Mouse (Mus musculus) forebrain, embryonic 14.5 days (tissue): ENCODE results near the gene Trub2. TPM values are rescaled to one million over a fixed set of nuclear protein-coding genes. Genes with fewer than 3 reads are reported as not detected.

ENCODE experiments used
- ATAC-seq: fragments of 200-750 bp; cut with Nextera tagmentation; 2 replicates; pipeline ENCODE4 v1.8.0; 2017; ENCODE audit warnings: mild to moderate bottlenecking, moderate library complexity
- DNase-seq: peaks from one replicate; pipeline ENCODE4 v3.0.0-alpha.2; 2015; ENCODE audit warnings: low spot score
- H3K27ac ChIP-seq: fragments of 300-500 bp; sonication (generic); 2 replicates; pipeline ENCODE4 v1.5.1; 2014; ENCODE audit warnings: low read depth, mild to moderate bottlenecking, control low read depth, low read length, moderate library complexity
- H3K27me3 ChIP-seq: fragments of 300-500 bp; sonication (generic); replicated peaks from 2 replicates; pipeline ENCODE4 v1.6.1; 2014; ENCODE audit warnings: low read length, control low read depth, mixed read lengths; ENCODE audit not compliant: control insufficient read depth, insufficient read depth
- H3K36me3 ChIP-seq: fragments of 300-500 bp; sonication (generic); 2 replicates; pipeline ENCODE4 v1.6.1; 2014; ENCODE audit warnings: low read length, control low read depth; ENCODE audit not compliant: control insufficient read depth, insufficient read depth
- H3K4me1 ChIP-seq: fragments of 300-500 bp; sonication (generic); 2 replicates; pipeline ENCODE4 v1.6.1; 2014; ENCODE audit warnings: antibody characterized with exemption, low read length, control low read depth; ENCODE audit not compliant: control insufficient read depth, insufficient read depth
- H3K4me2 ChIP-seq: fragments of 300-500 bp; sonication (generic); 2 replicates; pipeline ENCODE4 v1.6.1; 2014; ENCODE audit warnings: mild to moderate bottlenecking, control low read depth, low read length
- H3K4me3 ChIP-seq: fragments of 300-500 bp; sonication (generic); 2 replicates; pipeline ENCODE4 v1.5.1; 2014; ENCODE audit warnings: low read depth, low read length, control low read depth
- H3K9ac ChIP-seq: fragments of 300-500 bp; sonication (generic); 2 replicates; pipeline ENCODE4 v1.6.1; 2014; ENCODE audit warnings: mild to moderate bottlenecking, low read length, control low read depth, moderate library complexity
- H3K9me3 ChIP-seq: fragments of 300-500 bp; sonication (generic); replicated peaks from 2 replicates; pipeline ENCODE4 v1.6.1; 2016; ENCODE audit warnings: low read length, control low read depth, mixed read lengths; ENCODE audit not compliant: control insufficient read depth
- WGBS: fragments of 180-500 bp; shearing (Covaris S2); extraction: QIAGEN DNeasy Blood & Tissue Kit; methylation state at CpG from one replicate; pipeline ENCODE4 v1.1.7; 2014; 5-methylcytosine and 5-hydroxymethylcytosine counted together
- polyA plus RNA-seq: library from polyadenylated mRNA; unstranded; fragments of >200 nt; fragmentation: Nextera tagmentation; extraction: Ambion mirVana; gene quantifications from 2 replicates; pipeline ENCODE4 v1.2.1, GENCODE M21; 2014

The Trub2 gene
- polyA plus RNA-seq, 1 experiment from 2014 or later, result 31.1 TPM

DNA sequence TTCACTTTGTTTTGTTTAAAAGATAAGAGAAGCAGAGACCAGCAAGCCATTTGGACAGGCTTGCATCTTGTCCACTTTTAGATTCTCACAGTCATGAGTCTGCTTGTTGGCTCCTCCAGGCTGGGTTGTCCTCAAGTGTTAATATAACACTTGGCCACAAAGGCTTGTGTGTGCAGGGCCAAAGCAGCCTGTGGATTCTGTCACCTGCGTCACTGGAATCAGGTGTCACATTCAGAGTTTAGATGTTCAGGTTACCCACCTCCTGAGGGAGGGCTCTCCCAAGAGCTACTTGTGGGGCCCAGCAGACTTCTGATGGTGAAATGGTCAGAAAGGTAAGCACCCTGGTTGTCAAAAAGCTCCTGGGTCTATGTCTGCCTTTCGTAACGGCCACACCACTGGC lies 65.2 kb downstream of the Trub2 start:
- no peak overlapping the region for H3K4me3 ChIP-seq
- WGBS, result 95% methylated on average over 3 of the region's 3 CpGs
- no peak overlapping the region for H3K9ac ChIP-seq
- H3K9me3 ChIP-seq, result no peaks in the 10 kb centered on the region
- DNase-seq (no peak), ATAC-seq (no peak)
- no peak overlapping the region for H3K4me2 ChIP-seq
- no peak overlapping the region for H3K27ac ChIP-seq
- peaks cover 83% of the 10 kb centered on the region for H3K36me3 ChIP-seq
- no peaks in the 10 kb centered on the region for H3K4me1 ChIP-seq
- no peaks in the 10 kb centered on the region for H3K27me3 ChIP-seq

DNA sequence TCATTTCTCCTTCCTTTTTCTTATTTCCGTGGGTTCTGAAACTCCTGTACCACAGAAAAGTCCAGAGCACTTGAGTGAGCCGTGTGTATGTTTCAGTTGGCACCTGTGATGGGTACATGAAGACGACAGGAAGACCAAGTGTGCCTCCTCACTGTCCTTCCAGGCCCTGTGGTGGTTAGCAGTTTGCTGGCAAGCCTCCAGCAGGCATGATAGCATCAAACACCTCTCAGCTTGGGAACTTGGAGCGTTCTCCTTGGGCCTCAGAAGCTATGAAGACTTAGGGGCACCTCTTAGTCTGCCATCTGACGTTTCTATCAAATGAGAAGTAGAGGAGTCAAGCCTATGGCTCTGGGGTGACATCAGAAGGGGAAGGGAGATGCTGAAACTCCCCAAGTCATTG lies 69.7 kb downstream of the Trub2 start:
- no peak overlapping the region for H3K4me3 ChIP-seq
- H3K36me3 ChIP-seq, result peaks cover 72% of the 10 kb centered on the region
- no peaks in the 10 kb centered on the region for H3K4me1 ChIP-seq
- no peak overlapping the region for H3K9ac ChIP-seq
- DNase-seq (no peak), ATAC-seq (no peak)
- H3K27ac ChIP-seq, result no peak overlapping the region
- no peak overlapping the region for H3K4me2 ChIP-seq
- H3K9me3 ChIP-seq, result no peaks in the 10 kb centered on the region
- 92% methylated on average over 5 of the region's 5 CpGs for WGBS
- H3K27me3 ChIP-seq, result no peaks in the 10 kb centered on the region

DNA sequence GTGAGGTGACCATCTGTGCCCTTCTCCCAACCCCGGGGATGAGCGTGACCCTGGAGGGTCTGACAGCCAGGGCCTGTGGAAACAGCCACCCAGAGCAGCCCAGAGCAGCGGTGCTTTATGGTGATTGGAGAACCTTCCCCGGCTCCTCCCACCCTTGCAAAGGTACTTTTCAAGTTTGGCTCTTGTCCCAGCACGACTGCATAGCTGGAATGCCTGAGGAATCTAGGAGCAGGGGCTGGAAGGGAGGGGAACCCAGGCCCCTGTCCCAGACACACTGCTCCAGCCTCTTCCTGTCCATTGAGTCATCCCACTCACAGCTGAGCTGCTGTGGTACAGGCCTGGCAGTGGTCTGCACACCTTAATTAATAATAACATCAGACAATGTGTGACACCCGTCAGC lies 71.6 kb downstream of the Trub2 start:
- no peak overlapping the region for H3K9ac ChIP-seq
- H3K4me1 ChIP-seq, result no peaks in the 10 kb centered on the region
- no peak overlapping the region for H3K4me2 ChIP-seq
- no peaks in the 10 kb centered on the region for H3K27me3 ChIP-seq
- peak; percentile 57 for DNase-seq
- H3K27ac ChIP-seq, result no peak overlapping the region
- WGBS, result 20% methylated on average over 6 of the region's 6 CpGs
- ATAC-seq, result peak; percentile 37; the same call in 1 of the 2 replicates
- no peak overlapping the region for H3K4me3 ChIP-seq
- H3K36me3 ChIP-seq, result peaks cover 67% of the 10 kb centered on the region
- no peaks in the 10 kb centered on the region for H3K9me3 ChIP-seq

DNA sequence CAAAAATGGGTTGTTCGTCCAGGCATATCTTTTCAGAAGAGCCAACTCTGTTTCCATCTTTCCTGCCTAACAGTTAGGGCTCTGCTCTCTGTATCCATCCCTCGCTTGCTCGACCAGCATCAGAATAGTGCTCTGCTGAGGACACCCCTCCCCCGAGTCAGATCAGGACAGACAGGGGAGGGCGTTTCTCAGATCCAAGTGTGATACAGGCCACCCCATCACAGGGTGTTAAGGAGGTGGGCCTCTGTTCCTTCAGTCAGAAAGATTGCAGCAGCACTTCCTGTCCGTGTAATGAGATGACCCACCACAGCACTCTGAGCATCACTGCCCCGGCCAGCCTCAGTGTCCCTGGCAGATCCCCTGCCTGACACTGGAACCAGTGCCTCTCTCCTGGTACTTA lies 72.2 kb downstream of the Trub2 start:
- DNase-seq (no peak), ATAC-seq (no peak)
- H3K4me3 ChIP-seq, result no peak overlapping the region
- 45% methylated on average over 7 of the region's 7 CpGs for WGBS
- H3K9me3 ChIP-seq, result no peaks in the 10 kb centered on the region
- no peaks in the 10 kb centered on the region for H3K27me3 ChIP-seq
- no peak overlapping the region for H3K4me2 ChIP-seq
- H3K9ac ChIP-seq, result no peak overlapping the region
- peaks cover 69% of the 10 kb centered on the region for H3K36me3 ChIP-seq
- H3K27ac ChIP-seq, result 0 out of 2 replicates have a peak overlapping the region, but pooled peaks have one; percentile 5
- no peaks in the 10 kb centered on the region for H3K4me1 ChIP-seq

DNA sequence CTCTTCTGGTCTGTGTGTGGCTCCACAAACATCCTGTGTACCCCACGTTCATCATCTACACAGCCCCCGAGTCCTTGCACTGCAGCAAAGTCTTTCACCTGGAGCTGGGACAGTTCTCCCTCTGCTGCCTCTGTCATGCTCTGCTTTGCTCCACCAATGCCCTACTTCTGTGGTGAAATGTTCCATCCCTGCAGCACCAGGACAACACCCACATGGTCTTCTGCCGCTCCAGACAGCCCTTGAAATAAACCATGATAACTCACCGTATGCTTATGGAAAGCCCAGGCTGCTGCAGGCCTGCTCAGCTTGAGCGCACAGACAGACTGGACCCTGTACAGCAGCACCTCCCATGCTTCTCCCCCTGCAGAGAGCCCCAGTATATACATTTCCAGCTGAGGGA lies 74.2 kb downstream of the Trub2 start:
- H3K27ac ChIP-seq, result no peak overlapping the region
- H3K9me3 ChIP-seq, result no peaks in the 10 kb centered on the region
- DNase-seq (no peak), ATAC-seq (no peak)
- H3K9ac ChIP-seq, result no peak overlapping the region
- H3K27me3 ChIP-seq, result no peaks in the 10 kb centered on the region
- no peak overlapping the region for H3K4me3 ChIP-seq
- WGBS, result 93% methylated on average over 5 of the region's 5 CpGs
- H3K36me3 ChIP-seq, result peaks cover 60% of the 10 kb centered on the region
- H3K4me1 ChIP-seq, result no peaks in the 10 kb centered on the region
- H3K4me2 ChIP-seq, result no peak overlapping the region

DNA sequence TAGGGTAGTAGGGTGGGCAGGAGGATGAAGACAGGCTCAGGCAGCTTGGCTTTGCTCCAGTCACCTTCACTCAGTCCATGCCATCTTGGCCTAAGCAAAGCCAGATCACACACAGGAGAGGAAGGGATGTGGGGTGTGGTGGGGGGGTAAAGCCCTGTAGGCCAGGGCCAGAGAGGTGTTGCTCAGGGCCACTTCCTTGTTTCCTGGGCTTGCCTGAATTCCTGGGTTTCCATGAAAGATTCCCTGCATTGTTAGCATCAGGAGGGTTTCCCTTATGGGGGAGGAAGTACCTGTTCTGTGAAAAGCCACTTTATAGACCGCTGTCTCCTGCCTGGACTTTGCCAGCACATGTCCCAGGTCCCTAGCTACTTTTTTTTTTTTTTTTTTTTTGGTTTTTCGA lies 74.8 kb downstream of the Trub2 start:
- Histone ChIP-seq H3K4me3 (no peak overlapping the region), H3K36me3 (peaks cover 56% of the 10 kb centered on the region)
- no peak for DNase-seq

DNA sequence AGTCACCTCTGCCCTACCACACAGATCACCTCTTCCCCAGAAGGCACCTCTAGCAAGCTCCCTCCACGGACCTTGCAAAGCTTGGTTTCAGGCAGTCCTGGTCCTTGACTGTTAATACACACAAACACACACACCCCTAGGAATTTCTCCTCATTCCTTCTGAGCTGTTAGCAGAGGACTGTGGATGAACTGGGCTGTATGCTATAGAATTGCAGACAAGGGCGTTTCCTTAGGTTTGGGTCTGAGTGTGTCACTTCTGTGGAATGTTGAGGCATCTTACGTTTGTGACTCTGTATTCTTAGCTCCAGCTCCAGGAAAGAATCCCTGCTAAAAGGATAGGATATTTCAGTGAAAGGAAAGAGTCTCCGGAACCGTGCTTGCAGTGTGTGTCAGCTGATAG lies 76.4 kb downstream of the Trub2 start:
- no peaks in the 10 kb centered on the region for H3K27me3 ChIP-seq
- no peak overlapping the region for H3K4me3 ChIP-seq
- DNase-seq (no peak), ATAC-seq (no peak)
- 91% methylated on average over 5 of the region's 5 CpGs for WGBS
- H3K27ac ChIP-seq, result no peak overlapping the region
- H3K4me1 ChIP-seq, result no peaks in the 10 kb centered on the region
- H3K9me3 ChIP-seq, result no peaks in the 10 kb centered on the region
- H3K36me3 ChIP-seq, result peaks cover 67% of the 10 kb centered on the region
- H3K4me2 ChIP-seq, result no peak overlapping the region
- no peak overlapping the region for H3K9ac ChIP-seq

More for the DNA sequence above, 74.8 kb downstream of the Trub2 start:
- H3K27me3 ChIP-seq, result no peaks in the 10 kb centered on the region
- WGBS, result 100% methylated on average over 1 of the region's 2 CpGs
- H3K9ac ChIP-seq, result no peak overlapping the region
- no peaks in the 10 kb centered on the region for H3K9me3 ChIP-seq
- H3K4me2 ChIP-seq, result no peak overlapping the region
- no peak for ATAC-seq
- H3K27ac ChIP-seq, result no peak overlapping the region
- no peaks in the 10 kb centered on the region for H3K4me1 ChIP-seq

Other genes starting within 250 kb of the Trub2 start
- 17.3 and 19.9 TPM in 2 replicates for gene Rapgef1, start 168.8 kb downstream of the Trub2 start, polyA plus RNA-seq
- gene Gm13420, start 36.8 kb downstream of the Trub2 start, polyA plus RNA-seq, result not detected in 2 replicates
- gene Gm13547, start 29.2 kb downstream of the Trub2 start, polyA plus RNA-seq, result not detected in 2 replicates
- 36.0 and 37.5 TPM in 2 replicates for gene Coq4, start 1.0 kb downstream of the Trub2 start, polyA plus RNA-seq
- gene Slc27a4, start 14.1 kb upstream of the Trub2 start, polyA plus RNA-seq, result 22.6 and 26.1 TPM in 2 replicates
- gene Urm1, start 31.6 kb upstream of the Trub2 start, polyA plus RNA-seq, result 20.7 and 21.0 TPM in 2 replicates
- 3.1 and 3.9 TPM in 2 replicates for gene Cercam, start 80.7 kb upstream of the Trub2 start, polyA plus RNA-seq
- gene Odf2, start 100.7 kb upstream of the Trub2 start, polyA plus RNA-seq, result 36.4 and 43.6 TPM in 2 replicates
- 54.0 and 63.3 TPM in 2 replicates for gene Gle1, start 146.9 kb upstream of the Trub2 start, polyA plus RNA-seq
- 310 and 312 TPM in 2 replicates for gene Sptan1, start 177.1 kb upstream of the Trub2 start, polyA plus RNA-seq